Mouse (Mus musculus) liver, embryonic 15.5 days (tissue): ENCODE results near the gene Rasgrp2. TPM values are rescaled to one million over a fixed set of nuclear protein-coding genes. Genes with fewer than 3 reads are reported as not detected.

Experiments
- ATAC-seq: fragments of 200-750 bp; cut with Nextera tagmentation; 2 replicates; pipeline ENCODE4 v1.8.0; 2017; ENCODE audit warnings: moderate number of reproducible peaks, mild to moderate bottlenecking, moderate library complexity; ENCODE audit not compliant: insufficient read depth
- H3K27ac ChIP-seq: fragments of 300-500 bp; sonication (generic); replicated peaks from 2 replicates; pipeline ENCODE4 v1.5.1; 2015; ENCODE audit warnings: mild to moderate bottlenecking, inconsistent platforms
- H3K27me3 ChIP-seq: fragments of 300-500 bp; sonication (generic); 2 replicates; pipeline ENCODE4 v1.6.1; 2015; ENCODE audit warnings: mild to moderate bottlenecking, inconsistent platforms
- H3K36me3 ChIP-seq: fragments of 300-500 bp; sonication (generic); replicated peaks from 2 replicates; pipeline ENCODE4 v1.6.1; 2015; ENCODE audit warnings: moderate library complexity, mild to moderate bottlenecking, inconsistent platforms
- H3K4me1 ChIP-seq: fragments of 300-500 bp; sonication (generic); replicated peaks from 2 replicates; pipeline ENCODE4 v1.6.1; 2015; ENCODE audit warnings: inconsistent platforms
- H3K4me2 ChIP-seq: fragments of 300-500 bp; sonication (generic); 2 replicates; pipeline ENCODE4 v1.6.1; 2015; ENCODE audit warnings: moderate library complexity, mild to moderate bottlenecking, inconsistent platforms
- H3K4me3 ChIP-seq: fragments of 300-500 bp; sonication (generic); replicated peaks from 2 replicates; pipeline ENCODE4 v1.5.1; 2015; ENCODE audit warnings: mild to moderate bottlenecking, inconsistent platforms
- H3K9ac ChIP-seq: fragments of 300-500 bp; sonication (generic); 2 replicates; pipeline ENCODE4 v1.6.1; 2015; ENCODE audit warnings: moderate library complexity, mild to moderate bottlenecking, inconsistent platforms
- H3K9me3 ChIP-seq: fragments of 300-500 bp; sonication (generic); replicated peaks from 2 replicates; pipeline ENCODE4 v1.6.1; 2016; ENCODE audit warnings: inconsistent platforms
- WGBS: fragments of 180-500 bp; shearing (Covaris S2); methylation state at CpG from one replicate; pipeline ENCODE4 v1.1.7; 2015; ENCODE audit warnings: mixed read lengths; ENCODE audit not compliant: insufficient replicate concordance; 5-methylcytosine and 5-hydroxymethylcytosine counted together
- polyA plus RNA-seq: library from polyadenylated mRNA; unstranded; fragments of >200 nt; fragmentation: Nextera tagmentation; extraction: Ambion mirVana; gene quantifications from 2 replicates; pipeline ENCODE4 v1.2.1, GENCODE M21; 2015

Rasgrp2 gene
- polyA plus RNA-seq, 1 experiment from 2014 or later: 88.4 TPM

GRCm38 (mm10) chr19:6443016-6443415, 43.9 kb downstream of the Rasgrp2 start:
- 62% methylated on average over 10 of the region's 10 CpGs for WGBS
- ATAC-seq: no peak
- Histone ChIP-seq H3K9me3 (no peaks in the 10 kb centered on the region), H3K27ac (no peak overlapping the region), H3K4me3 (no peak overlapping the region), H3K36me3 (no peaks in the 10 kb centered on the region), H3K27me3 (peaks cover 30% of the 10 kb centered on the region), H3K4me2 (no peak overlapping the region), H3K9ac (no peak overlapping the region), H3K4me1 (peaks cover 4% of the 10 kb centered on the region; the same call in 1 of the 2 replicates)

GRCm38 (mm10) chr19:6445761-6446423, 46.8 kb downstream of the Rasgrp2 start:
- Histone ChIP-seq H3K36me3 (no peaks in the 10 kb centered on the region), H3K27ac (no peak overlapping the region), H3K27me3 (peaks cover 38% of the 10 kb centered on the region), H3K9ac (no peak overlapping the region), H3K4me1 (peaks cover 16% of the 10 kb centered on the region), H3K4me3 (no peak overlapping the region), H3K4me2 (no peak overlapping the region), H3K9me3 (no peaks in the 10 kb centered on the region)
- 56% methylated on average over 10 of the region's 10 CpGs for WGBS
- no peak for ATAC-seq

GRCm38 (mm10) chr19:6446736-6447437, 47.7 kb downstream of the Rasgrp2 start:
- 52% methylated on average over 7 of the region's 7 CpGs for WGBS
- no peak for ATAC-seq
- Histone ChIP-seq H3K27me3 (peaks cover 41% of the 10 kb centered on the region), H3K9ac (no peak overlapping the region), H3K27ac (no peak overlapping the region), H3K9me3 (no peaks in the 10 kb centered on the region), H3K36me3 (no peaks in the 10 kb centered on the region), H3K4me2 (no peak overlapping the region), H3K4me3 (no peak overlapping the region), H3K4me1 (peaks cover 17% of the 10 kb centered on the region)

- peak overlapping the region; percentile 45 for H3K4me3 ChIP-seq
- ATAC-seq: peak; percentile 38; the same call in 1 of the 2 replicates
- no peak overlapping the region for H3K27ac ChIP-seq
- peak overlapping the region; percentile 66 for H3K4me2 ChIP-seq
- no peaks in the 10 kb centered on the region for H3K36me3 ChIP-seq
- WGBS: 20% methylated on average over 5 of the region's 5 CpGs
- no peaks in the 10 kb centered on the region for H3K9me3 ChIP-seq
- peaks cover 37% of the 10 kb centered on the region for H3K27me3 ChIP-seq
- H3K4me1 ChIP-seq: peaks cover 20% of the 10 kb centered on the region
- H3K9ac ChIP-seq: peak overlapping the region; percentile 9; the same call in 1 of the 2 replicates
These were observed 49.6 kb downstream of the Rasgrp2 start for GRCm38 (mm10) chr19:6448752-6449151.

- Histone ChIP-seq H3K27ac (no peak overlapping the region), H3K36me3 (no peaks in the 10 kb centered on the region), H3K9me3 (no peaks in the 10 kb centered on the region), H3K4me1 (peaks cover 20% of the 10 kb centered on the region), H3K27me3 (peaks cover 31% of the 10 kb centered on the region), H3K9ac (no peak overlapping the region), H3K4me2 (no peak overlapping the region), H3K4me3 (no peak overlapping the region)
- ATAC-seq: no peak
- 54% methylated on average over 7 of the region's 7 CpGs for WGBS
These were observed 50.7 kb downstream of the Rasgrp2 start for GRCm38 (mm10) chr19:6449841-6450240.

DNA sequence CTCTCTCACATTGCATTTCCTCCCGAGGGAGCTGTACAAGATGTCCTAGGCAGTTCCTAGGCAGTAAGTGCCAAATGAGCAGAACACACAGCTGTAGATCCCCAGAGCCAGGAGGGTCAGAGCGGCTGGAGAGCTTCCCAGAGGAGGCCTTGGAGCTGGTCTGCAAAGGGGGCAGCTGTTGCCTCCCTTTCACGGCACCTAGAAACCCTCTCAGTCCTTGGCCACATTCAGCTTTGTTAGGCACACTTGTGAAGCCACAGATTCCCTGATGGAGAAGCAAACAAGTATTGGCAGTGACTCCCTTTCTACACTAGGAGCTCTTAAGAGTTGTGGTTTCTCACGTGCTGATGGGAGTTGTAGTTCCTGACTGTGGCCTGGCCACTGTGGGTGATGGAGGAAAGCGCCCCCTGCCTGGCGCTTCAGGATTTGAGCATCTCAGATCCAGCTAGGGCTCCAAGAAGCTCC, 52.9 kb downstream of the Rasgrp2 start:
- peaks cover 20% of the 10 kb centered on the region for H3K4me1 ChIP-seq
- ATAC-seq: no peak
- H3K36me3 ChIP-seq: no peaks in the 10 kb centered on the region
- 0 out of 2 replicates have a peak overlapping the region, but pooled peaks have one; percentile 14 for H3K27ac ChIP-seq
- H3K4me2 ChIP-seq: no peak overlapping the region
- no peaks in the 10 kb centered on the region for H3K9me3 ChIP-seq
- H3K4me3 ChIP-seq: no peak overlapping the region
- peaks cover 19% of the 10 kb centered on the region for H3K27me3 ChIP-seq
- no peak overlapping the region for H3K9ac ChIP-seq
- WGBS: 25% methylated on average over 6 of the region's 6 CpGs

- peaks cover 14% of the 10 kb centered on the region for H3K27me3 ChIP-seq
- no peak overlapping the region for H3K4me2 ChIP-seq
- ATAC-seq: no peak
- H3K36me3 ChIP-seq: no peaks in the 10 kb centered on the region
- WGBS: 65% methylated on average over 9 of the region's 9 CpGs
- no peaks in the 10 kb centered on the region for H3K9me3 ChIP-seq
- H3K9ac ChIP-seq: no peak overlapping the region
- H3K4me1 ChIP-seq: peaks cover 18% of the 10 kb centered on the region
- H3K4me3 ChIP-seq: no peak overlapping the region
- H3K27ac ChIP-seq: no peak overlapping the region
These were observed 53.7 kb downstream of the Rasgrp2 start for GRCm38 (mm10) chr19:6452672-6453310.

DNA sequence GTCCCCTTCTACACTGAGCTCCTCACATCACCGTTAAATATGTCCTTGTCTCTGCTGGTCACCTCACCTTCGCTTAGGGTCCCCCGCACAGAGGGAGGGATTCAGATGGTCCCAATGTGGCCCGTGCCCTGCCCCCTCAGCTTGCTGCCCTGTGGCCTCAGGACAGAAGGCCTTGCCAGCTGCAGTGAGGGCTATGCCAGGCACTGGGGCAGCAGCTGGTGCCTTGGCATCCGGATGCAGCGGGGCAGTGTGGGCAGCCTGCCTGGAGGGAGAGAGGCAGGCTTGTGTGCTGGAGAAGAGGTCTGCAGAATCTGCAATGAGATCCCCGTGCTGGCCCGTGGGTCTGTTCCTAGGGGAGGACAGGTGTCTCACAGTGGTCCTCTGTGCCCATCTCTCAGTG, 54.2 kb downstream of the Rasgrp2 start:
- ATAC-seq: no peak
- Histone ChIP-seq H3K9ac (no peak overlapping the region), H3K36me3 (no peaks in the 10 kb centered on the region), H3K9me3 (no peaks in the 10 kb centered on the region), H3K4me2 (no peak overlapping the region), H3K27ac (no peak overlapping the region), H3K4me1 (peaks cover 13% of the 10 kb centered on the region), H3K27me3 (peaks cover 14% of the 10 kb centered on the region), H3K4me3 (no peak overlapping the region)
- WGBS: 76% methylated on average over 8 of the region's 8 CpGs

GRCm38 (mm10) chr19:6454041-6454720, 55.0 kb downstream of the Rasgrp2 start:
- no peak for ATAC-seq
- H3K9me3 ChIP-seq: no peaks in the 10 kb centered on the region
- no peaks in the 10 kb centered on the region for H3K36me3 ChIP-seq
- peaks cover 14% of the 10 kb centered on the region for H3K27me3 ChIP-seq
- H3K4me3 ChIP-seq: no peak overlapping the region
- H3K9ac ChIP-seq: no peak overlapping the region
- 59% methylated on average over 10 of the region's 10 CpGs for WGBS
- peaks cover 4% of the 10 kb centered on the region; the same call in 1 of the 2 replicates for H3K4me1 ChIP-seq
- H3K27ac ChIP-seq: no peak overlapping the region
- H3K4me2 ChIP-seq: no peak overlapping the region

GRCm38 (mm10) chr19:6459504-6459903, 60.4 kb downstream of the Rasgrp2 start:
- Histone ChIP-seq H3K9me3 (no peaks in the 10 kb centered on the region), H3K9ac (no peak overlapping the region), H3K36me3 (no peaks in the 10 kb centered on the region), H3K27me3 (peaks cover 25% of the 10 kb centered on the region), H3K27ac (no peak overlapping the region), H3K4me1 (no peaks in the 10 kb centered on the region), H3K4me2 (no peak overlapping the region), H3K4me3 (no peak overlapping the region)
- WGBS: 46% methylated on average over 6 of the region's 6 CpGs
- ATAC-seq: no peak

- no peaks in the 10 kb centered on the region for H3K4me1 ChIP-seq
- WGBS: 42% methylated on average over 6 of the region's 6 CpGs
- H3K4me2 ChIP-seq: no peak overlapping the region
- no peak overlapping the region for H3K9ac ChIP-seq
- H3K27me3 ChIP-seq: peaks cover 22% of the 10 kb centered on the region
- no peak for ATAC-seq
- no peaks in the 10 kb centered on the region for H3K9me3 ChIP-seq
- H3K36me3 ChIP-seq: no peaks in the 10 kb centered on the region
- no peak overlapping the region for H3K4me3 ChIP-seq
- no peak overlapping the region for H3K27ac ChIP-seq
These were observed 63.7 kb downstream of the Rasgrp2 start for GRCm38 (mm10) chr19:6462841-6463240.
